Mouse (Mus musculus): Measurements from ENCODE around the gene 4921517D22Rik.

GRCm38 (mm10) chr13:59741697-59742096 is 47.8 kb upstream of the 4921517D22Rik start:
- TF ChIP-seq POLR2A (IDR thresholded peaks at IDR 0.05; ENCODE audit: insufficient read depth, low read depth, low read length) (no peak), CTCF (IDR thresholded peaks at IDR 0.05; ENCODE audit: insufficient read depth, low read depth, low read length) (no peak)

Data from olfactory bulb, adult 2 months (tissue).